Mouse (Mus musculus) lung, postnatal 4 days (tissue): ENCODE data around the gene Klra8.
"Not testable (repeated sequence)": the region's sequence is repeated elsewhere in the genome, so short reads cannot be mapped to it uniquely, and the experiment has no call there.

ENCODE experiments used
- DNase-seq, 2 experiments: peaks; one replicate each; pipeline ENCODE4 v3.0.0; 2021

The Klra8 gene

DNA sequence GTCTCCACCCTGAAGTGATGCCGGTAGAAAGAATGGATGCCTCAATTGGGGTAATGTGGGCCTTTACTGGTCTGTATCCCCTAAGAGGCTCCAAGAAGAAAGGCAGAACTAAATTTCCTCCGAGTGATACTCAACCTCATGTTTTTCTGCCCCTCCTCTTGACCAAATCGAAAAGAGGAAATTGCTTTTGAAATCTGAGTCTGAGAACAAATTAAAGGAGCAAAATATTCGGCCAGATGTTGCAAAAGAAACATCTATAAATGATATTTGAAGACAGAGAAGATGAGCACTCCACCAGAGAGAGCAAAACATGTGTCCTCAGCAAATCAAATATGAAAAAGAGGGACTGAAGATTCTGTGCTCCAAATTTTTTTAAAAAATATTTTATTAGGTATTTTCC is at the start of gene Klra8:
Gene Klra8 (minus strand): TSS at position 101 of the 400 bp plus-strand sequence.
- DNase-seq, result not testable (repeated sequence)

GRCm38 (mm10) chr6:130110485-130110884 is 19.2 kb downstream of the Klra8 start:
- no peak for DNase-seq

DNA sequence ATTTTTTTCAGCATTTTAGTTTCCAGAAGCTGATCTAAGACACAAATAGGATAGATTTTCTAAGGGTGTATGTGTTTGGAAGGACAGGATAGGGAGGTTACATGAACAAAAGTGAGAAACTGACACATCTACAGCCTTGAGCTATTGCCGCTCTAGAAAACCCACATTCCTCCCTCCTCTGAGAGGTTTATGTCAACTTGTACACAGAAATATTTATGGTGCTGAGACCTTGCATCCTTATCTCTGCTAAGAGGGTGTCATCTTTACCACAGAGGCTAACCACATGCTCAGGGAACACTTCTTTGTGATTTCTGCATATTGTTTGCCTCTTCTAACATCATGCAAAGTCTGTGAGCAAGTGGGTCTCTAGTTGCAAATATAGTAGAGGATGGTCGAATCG is 27.0 kb downstream of the Klra8 start:
- not testable (repeated sequence) for DNase-seq

DNA sequence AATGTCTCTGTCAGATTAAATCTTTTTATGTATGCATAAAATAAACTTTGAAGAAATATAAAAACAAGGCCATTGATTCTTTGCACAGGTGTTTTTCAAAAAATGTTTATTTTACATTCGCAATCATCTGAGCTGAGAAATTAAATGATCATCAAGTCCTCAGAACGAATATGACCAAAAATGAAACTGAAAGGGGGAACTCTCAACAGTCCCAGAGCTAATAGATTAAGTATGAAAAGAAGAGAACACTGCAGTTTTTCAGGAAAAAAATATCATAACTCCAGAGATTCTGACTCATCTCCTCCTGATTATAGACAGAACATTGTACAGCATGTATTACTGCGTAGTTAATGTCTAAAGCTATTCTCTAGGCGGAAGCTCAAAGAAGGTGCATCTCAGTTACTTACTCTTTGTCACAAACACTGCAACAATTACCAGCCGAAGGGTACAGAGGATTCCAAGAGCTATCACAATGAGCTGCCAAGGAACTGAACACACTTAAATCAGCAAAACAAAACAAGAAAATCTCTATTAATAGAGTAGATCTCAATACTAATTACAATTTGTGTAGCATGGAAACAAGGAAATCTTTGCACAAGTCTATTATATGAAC is 37.3 kb downstream of the Klra8 start:
- DNase-seq, result no peak

GRCm38 (mm10) chr6:130067171-130067570 is 62.5 kb downstream of the Klra8 start, which contains the start of gene Klra4:
TSS of gene Klra4 (minus strand) at chr6:130067271.
- not testable (repeated sequence) for DNase-seq
